ENCODE assay signal across 1 mouse cellular context in the genomic region with DNA sequence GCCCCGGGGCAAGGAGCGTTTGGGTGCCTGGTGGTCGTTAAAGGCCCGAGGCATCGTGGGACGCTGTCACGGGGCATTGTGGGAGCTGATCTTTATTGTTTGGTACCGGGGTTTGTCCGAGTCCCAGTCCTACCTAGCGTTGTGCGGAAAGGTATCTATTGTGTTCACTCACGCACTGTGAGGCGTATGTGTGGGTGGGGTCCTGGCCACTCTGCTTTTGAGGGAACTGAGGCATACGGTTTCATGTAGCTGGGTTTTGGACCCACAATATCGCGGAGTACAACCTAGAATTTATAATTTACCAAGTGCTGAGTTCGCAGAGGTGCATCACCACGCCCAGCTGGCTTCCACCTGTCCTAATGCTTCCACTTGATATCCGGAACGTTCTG.
A peak's percentile ranks its signal among the peaks of the same experiment; 100 is the strongest.
TF ChIP-seq lines count a peak whose summit lies in the region.

No protein-coding gene starts in this region.

TF ChIP-seq in MEL, 35 proteins besides CTCF, POLR2A, EP300 and RAD21:
- TF ChIP-seq MXI1 (IDR thresholded peaks at IDR 0.05; ENCODE audit: low read depth, low read length): 0 out of 2 replicates have a peak, but pooled peaks have one; percentile 10
- no peak for TF ChIP-seq ELF1 (IDR thresholded peaks at IDR 0.05; ENCODE audit: low read depth, low read length)
- TF ChIP-seq GATA1 (IDR thresholded peaks at IDR 0.05; ENCODE audit: low read depth, low read length): no peak
- no peak for TF ChIP-seq E2F4 (IDR thresholded peaks at IDR 0.05; ENCODE audit: borderline replicate concordance, low read depth, low read length)
- TF ChIP-seq CHD1 (IDR thresholded peaks at IDR 0.05; ENCODE audit: low read depth, low read length): no peak
- TF ChIP-seq CHD2 (IDR thresholded peaks at IDR 0.05; ENCODE audit: low read length): no peak
- TF ChIP-seq HCFC1 (IDR thresholded peaks at IDR 0.05; ENCODE audit: low read depth, low read length): no peak
- no peak for TF ChIP-seq SMC3 (IDR thresholded peaks at IDR 0.05; ENCODE audit: low read depth, low read length)
- no peak for TF ChIP-seq KAT2A (conservative IDR thresholded peaks at IDR 0.05; ENCODE audit: low read depth, low read length)
- TF ChIP-seq MYC (IDR thresholded peaks at IDR 0.05; ENCODE audit: low read depth, low read length): 0 out of 2 replicates have a peak, but pooled peaks have one; percentile 1
- TF ChIP-seq NELFE (IDR thresholded peaks at IDR 0.05; ENCODE audit: low read depth, low read length): no peak
- TF ChIP-seq POLR2AphosphoS5 (IDR thresholded peaks at IDR 0.05; ENCODE audit: borderline replicate concordance, low read depth, low read length): no peak
- no peak for TF ChIP-seq MAZ (IDR thresholded peaks at IDR 0.05; ENCODE audit: low read depth, low read length)
- no peak for TF ChIP-seq UBTF (IDR thresholded peaks at IDR 0.05; ENCODE audit: borderline replicate concordance, insufficient read depth, low read depth, low read length)
- TF ChIP-seq TAL1 (IDR thresholded peaks at IDR 0.05; ENCODE audit: low read length): no peak
- no peak for TF ChIP-seq RCOR1 (IDR thresholded peaks at IDR 0.05; ENCODE audit: low read depth, low read length)
- no peak for TF ChIP-seq MAFK (IDR thresholded peaks at IDR 0.05; ENCODE audit: borderline replicate concordance, low read depth, low read length)
